ENCODE assay signal across 20 mouse cellular contexts in genomic region chr6:90924796-90925195, GRCm38 (mm10).
DNase-seq lines count a peak whose midpoint lies in the region; ATAC-seq and TF ChIP-seq lines count a peak whose summit lies in the region.
"Had no signal": no experiment of that assay in that cellular context is flagged by ENCODE, and none has a peak within 500 bp of the region (broad histone marks: within the 10 kb centered on the region; RNA-seq: fewer than 3 reads in every experiment).

No protein-coding gene starts in this region.

- DNase-seq in left cerebral cortex, adult 2 months (ENCODE audit: extremely low spot score in 1 of 2, low spot score in 2 of 2) = no peak
- DNase-seq in left cerebral cortex, postnatal 36 days (ENCODE audit: low spot score in 2 of 2) = no peak
- DNase-seq in right cerebral cortex, adult 18-20 months = peak; percentile 58
- no peak for DNase-seq in right cerebral cortex, postnatal 25 days
- DNase-seq: gastrocnemius, postnatal 14 days; kidney, adult 18-20 months; kidney, postnatal 25 days; liver, embryonic 13.5 days; right cerebral cortex, postnatal 4 days had no signal

- no peaks in the 10 kb centered on the region for H3K9me3 ChIP-seq in heart, embryonic 13.5 days
- no peaks in the 10 kb centered on the region for H3K9me3 ChIP-seq in heart, embryonic 12.5 days (replicated peaks)
- H3K9me3 ChIP-seq: embryonic facial prominence, embryonic 12.5 days; forebrain, embryonic 15.5 days; kidney, embryonic 15.5 days; limb, embryonic 10.5 days; limb, embryonic 15.5 days; liver, embryonic 13.5 days had no signal

- no peak for TF ChIP-seq CTCF in left cerebral cortex, adult 2 months (IDR thresholded peaks at IDR 0.05)

- peaks cover 90% of the 10 kb centered on the region for H3K4me1 ChIP-seq in heart, embryonic 13.5 days
- peaks cover 84% of the 10 kb centered on the region for H3K4me1 ChIP-seq in heart, embryonic 12.5 days (replicated peaks)
- H3K4me1 ChIP-seq: liver, embryonic 13.5 days had no signal

- WGBS in heart, embryonic 13.5 days = 83% methylated on average over 3 of the region's 3 CpGs
- 85% methylated on average over 3 of the region's 3 CpGs for WGBS in heart, embryonic 12.5 days

- H3K9ac ChIP-seq in heart, embryonic 13.5 days = no peak overlapping the region
- H3K9ac ChIP-seq in heart, embryonic 12.5 days = no peak overlapping the region
- H3K9ac ChIP-seq: embryonic facial prominence, embryonic 12.5 days; forebrain, embryonic 15.5 days; kidney, embryonic 15.5 days; limb, embryonic 15.5 days; liver, embryonic 13.5 days had no signal

- intact Hi-C loops in left cerebral cortex, adult 2 months (cut with DNase I) = loop anchor here (1.0 to 5.0 kb wide), 2 partner anchors 22 to 107 kb away; no protein-coding TSS in a partner anchor
- intact Hi-C loops in left cerebral cortex, postnatal 36 days (cut with DNase I) = no loop called here

- no peaks in the 10 kb centered on the region for H3K36me3 ChIP-seq in heart, embryonic 13.5 days
- H3K36me3 ChIP-seq in heart, embryonic 12.5 days = no peaks in the 10 kb centered on the region
- H3K36me3 ChIP-seq: embryonic facial prominence, embryonic 12.5 days; forebrain, embryonic 15.5 days; kidney, embryonic 15.5 days; limb, embryonic 10.5 days; limb, embryonic 15.5 days; liver, embryonic 13.5 days had no signal

- no peak overlapping the region for H3K4me3 ChIP-seq in heart, embryonic 13.5 days
- no peak overlapping the region for H3K4me3 ChIP-seq in heart, embryonic 12.5 days
- no peak overlapping the region for H3K4me3 ChIP-seq in left cerebral cortex, adult 2 months
- H3K4me3 ChIP-seq: embryonic facial prominence, embryonic 12.5 days; forebrain, embryonic 15.5 days; kidney, embryonic 15.5 days; limb, embryonic 10.5 days; limb, embryonic 15.5 days; liver, embryonic 13.5 days had no signal

- no peak for ATAC-seq in heart, embryonic 13.5 days (ENCODE audit: extremely low read depth, insufficient number of reproducible peaks, low FRiP score, low TSS enrichment)
- no peak for ATAC-seq in heart, embryonic 12.5 days (ENCODE audit: insufficient number of reproducible peaks, low FRiP score)
- ATAC-seq in cerebellum, adult (ENCODE audit: insufficient number of reproducible peaks, low FRiP score, low TSS enrichment) = no peak
- ATAC-seq: forebrain, embryonic 15.5 days; Patski had no signal

- H3K4me2 ChIP-seq in heart, embryonic 13.5 days = no peak overlapping the region
- H3K4me2 ChIP-seq in heart, embryonic 12.5 days = no peak overlapping the region
- H3K4me2 ChIP-seq: embryonic facial prominence, embryonic 12.5 days; forebrain, embryonic 15.5 days; kidney, embryonic 15.5 days; limb, embryonic 15.5 days; liver, embryonic 13.5 days had no signal

- H3K27ac ChIP-seq in heart, embryonic 13.5 days (replicated peaks) = peak overlapping the region; percentile 71; the same call in 1 of the 2 replicates
- no peak overlapping the region for H3K27ac ChIP-seq in heart, embryonic 12.5 days (ENCODE audit: poor library complexity, severe bottlenecking)
- H3K27ac ChIP-seq in left cerebral cortex, adult 2 months = peak overlapping the region; percentile 76; the same call in 1 of the 2 replicates
- H3K27ac ChIP-seq: embryonic facial prominence, embryonic 12.5 days; forebrain, embryonic 15.5 days; kidney, embryonic 15.5 days; limb, embryonic 10.5 days; limb, embryonic 15.5 days; liver, embryonic 13.5 days; macrophage; stomach, postnatal 0 days had no signal

- no peaks in the 10 kb centered on the region for H3K27me3 ChIP-seq in heart, embryonic 13.5 days (replicated peaks)
- H3K27me3 ChIP-seq in heart, embryonic 12.5 days (replicated peaks) = no peaks in the 10 kb centered on the region
- H3K27me3 ChIP-seq: embryonic facial prominence, embryonic 12.5 days; forebrain, embryonic 15.5 days; kidney, embryonic 15.5 days; limb, embryonic 15.5 days; liver, embryonic 13.5 days; Patski had no signal
